Mouse (Mus musculus): Measurements from ENCODE around the gene A730071L15Rik. TPM values are rescaled to one million over a fixed set of nuclear protein-coding genes. Genes with fewer than 3 reads are reported as not detected.
A peak's percentile ranks its signal among the peaks of the same experiment; 100 is the strongest.

The A730071L15Rik gene
- polyA plus RNA-seq (2012; rRNA removed), result 0.15 and 0.16 TPM in 2 replicates

DNA sequence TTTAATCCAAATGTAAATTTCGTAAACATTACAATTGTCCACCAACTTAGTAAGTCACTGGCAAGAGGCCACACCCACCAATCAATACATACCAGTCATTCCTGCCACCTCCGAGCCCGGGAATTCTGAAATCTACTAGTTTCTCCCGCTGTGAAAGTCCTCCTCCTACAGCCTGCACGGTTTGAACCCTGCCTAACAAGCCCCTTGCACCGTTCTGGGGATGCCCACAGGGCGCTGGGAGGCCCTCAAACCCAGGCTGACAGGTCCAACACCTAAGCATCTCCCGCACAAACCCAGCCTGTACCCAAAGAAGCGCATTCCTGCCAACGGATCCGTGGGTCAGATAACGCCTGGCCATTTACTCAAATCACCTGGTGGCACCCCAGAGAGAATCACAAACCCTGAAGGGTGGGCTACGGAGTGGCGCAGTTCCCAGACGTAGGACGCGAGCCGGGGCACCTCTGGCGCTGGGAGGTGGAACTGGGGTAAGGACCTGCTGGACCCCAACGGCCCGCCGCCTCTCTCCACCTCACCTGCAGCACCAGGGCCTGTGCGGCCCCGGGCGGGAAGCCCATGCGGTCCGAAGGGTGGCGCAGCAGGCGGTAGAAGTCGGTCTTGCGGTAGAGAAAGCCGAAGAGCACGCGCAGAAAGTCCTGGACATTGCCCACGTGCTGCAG lies at the start of gene A730071L15Rik:
A730071L15Rik (plus strand) TSS at position 620 of the 677 bp plus-strand sequence.
- peak within 1 kb of the TSS; percentile 80 for H3K4me3 ChIP-seq (replicated peaks; ENCODE audit: insufficient read depth, low read depth, low read length)
- TF ChIP-seq CTCF (IDR thresholded peaks at IDR 0.05; ENCODE audit: borderline replicate concordance, insufficient read depth, low read depth, low read length) (no peak), POLR2A (IDR thresholded peaks at IDR 0.05; ENCODE audit: borderline replicate concordance, insufficient read depth, low read length) (no peak)
- peak within 1 kb of the TSS; percentile 91 for H3K27ac ChIP-seq (ENCODE audit: insufficient read depth, low read length)
- DNase-seq, result peak in 1 of 2 experiments; percentile 34
- H3K4me1 ChIP-seq (ENCODE audit: control insufficient read depth, insufficient read depth, low read length), result no peaks in the 10 kb centered on the region; the same call in 1 of the 2 replicates
- 1% methylated on average over 35 of the region's 35 CpGs for WGBS
- no peaks in the 10 kb centered on the region for H3K27me3 ChIP-seq (ENCODE audit: control insufficient read depth, insufficient read depth, low read length)

- H3K4me3 ChIP-seq (replicated peaks; ENCODE audit: insufficient read depth, low read depth, low read length), result no peak overlapping the region
- no peak overlapping the region for H3K27ac ChIP-seq (ENCODE audit: insufficient read depth, low read length)
- peaks cover 17% of the 10 kb centered on the region for H3K4me1 ChIP-seq (ENCODE audit: control insufficient read depth, insufficient read depth, low read length)
- no peak for TF ChIP-seq CTCF (IDR thresholded peaks at IDR 0.05; ENCODE audit: borderline replicate concordance, insufficient read depth, low read depth, low read length)
- no peak for TF ChIP-seq POLR2A (IDR thresholded peaks at IDR 0.05; ENCODE audit: borderline replicate concordance, insufficient read depth, low read length)
- DNase-seq, result no peak
- 90% methylated on average over 4 of the region's 4 CpGs for WGBS
- no peaks in the 10 kb centered on the region for H3K27me3 ChIP-seq (ENCODE audit: control insufficient read depth, insufficient read depth, low read length)
These were observed 47.0 kb upstream of the A730071L15Rik start for GRCm38 (mm10) chr11:6152864-6153263.

DNA sequence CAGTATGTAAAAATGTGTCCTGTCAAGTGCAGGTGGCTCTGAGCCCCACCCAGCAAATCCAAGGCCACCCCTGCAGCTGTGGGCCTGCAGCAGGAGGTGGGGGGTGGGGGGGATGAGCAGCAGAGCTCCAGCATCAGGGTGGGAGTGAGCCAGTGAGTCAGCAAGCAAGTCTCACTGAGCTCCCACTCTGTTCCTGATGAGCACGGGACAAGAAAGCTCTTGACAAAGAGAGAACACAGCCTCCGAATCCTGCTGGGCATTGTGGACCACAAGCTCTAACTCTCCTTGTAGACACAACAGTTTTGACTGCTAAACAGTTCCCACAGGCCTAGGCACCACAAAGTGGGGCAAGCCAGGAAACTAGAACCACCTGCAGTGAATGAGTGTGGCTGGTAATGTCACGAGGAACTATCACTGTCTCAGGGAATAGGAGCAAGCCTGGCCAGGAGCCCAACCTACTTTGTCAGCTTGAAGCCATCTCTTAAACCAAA lies 45.6 kb upstream of the A730071L15Rik start:
- Histone ChIP-seq H3K4me1 (ENCODE audit: control insufficient read depth, insufficient read depth, low read length) (peaks cover 17% of the 10 kb centered on the region), H3K27me3 (ENCODE audit: control insufficient read depth, insufficient read depth, low read length) (no peaks in the 10 kb centered on the region), H3K4me3 (replicated peaks; ENCODE audit: insufficient read depth, low read depth, low read length) (no peak overlapping the region), H3K27ac (ENCODE audit: insufficient read depth, low read length) (no peak overlapping the region)
- DNase-seq, result peak; percentile 43 to 53
- TF ChIP-seq POLR2A (IDR thresholded peaks at IDR 0.05; ENCODE audit: borderline replicate concordance, insufficient read depth, low read length) (no peak), CTCF (IDR thresholded peaks at IDR 0.05; ENCODE audit: borderline replicate concordance, insufficient read depth, low read depth, low read length) (no peak)
- 35% methylated on average over 3 of the region's 3 CpGs for WGBS

DNA sequence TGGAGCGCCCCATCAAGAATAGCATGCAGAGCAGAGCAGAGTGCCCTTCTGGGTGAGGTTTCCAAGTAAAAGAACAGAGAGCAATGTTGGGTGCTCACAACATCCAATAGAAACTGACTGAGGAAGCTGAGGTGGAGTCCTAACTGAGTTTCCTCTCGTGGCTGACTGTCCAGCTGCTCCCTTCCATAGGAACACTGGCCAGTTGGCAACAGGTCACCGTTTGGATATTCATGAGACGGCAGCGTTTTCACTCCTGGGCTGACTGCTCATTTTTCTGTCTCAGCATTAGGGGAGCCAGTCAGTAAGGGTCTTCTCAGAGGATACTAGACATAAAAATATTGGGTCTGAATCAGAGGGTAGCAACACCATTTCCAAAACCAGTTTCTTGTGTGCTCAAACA lies 43.2 kb upstream of the A730071L15Rik start:
- no peaks in the 10 kb centered on the region for H3K27me3 ChIP-seq (ENCODE audit: control insufficient read depth, insufficient read depth, low read length)
- peak in 1 of 2 experiments; percentile 48 for DNase-seq
- H3K4me3 ChIP-seq (replicated peaks; ENCODE audit: insufficient read depth, low read depth, low read length), result no peak overlapping the region
- no peak for TF ChIP-seq POLR2A (IDR thresholded peaks at IDR 0.05; ENCODE audit: borderline replicate concordance, insufficient read depth, low read length)
- TF ChIP-seq CTCF (IDR thresholded peaks at IDR 0.05; ENCODE audit: borderline replicate concordance, insufficient read depth, low read depth, low read length), result no peak
- 31% methylated on average over 5 of the region's 5 CpGs for WGBS
- H3K27ac ChIP-seq (ENCODE audit: insufficient read depth, low read length), result peak overlapping the region; percentile 23; the same call in 1 of the 2 replicates
- peaks cover 29% of the 10 kb centered on the region for H3K4me1 ChIP-seq (ENCODE audit: control insufficient read depth, insufficient read depth, low read length)

GRCm38 (mm10) chr11:6157119-6157518 lies 42.7 kb upstream of the A730071L15Rik start:
- Histone ChIP-seq H3K27me3 (ENCODE audit: control insufficient read depth, insufficient read depth, low read length) (no peaks in the 10 kb centered on the region), H3K4me3 (replicated peaks; ENCODE audit: insufficient read depth, low read depth, low read length) (no peak overlapping the region), H3K4me1 (ENCODE audit: control insufficient read depth, insufficient read depth, low read length) (peaks cover 31% of the 10 kb centered on the region), H3K27ac (ENCODE audit: insufficient read depth, low read length) (no peak overlapping the region)
- DNase-seq, result peak; percentile 83 to 93
- TF ChIP-seq CTCF (IDR thresholded peaks at IDR 0.05; ENCODE audit: borderline replicate concordance, insufficient read depth, low read depth, low read length), result no peak
- TF ChIP-seq POLR2A (IDR thresholded peaks at IDR 0.05; ENCODE audit: borderline replicate concordance, insufficient read depth, low read length), result no peak
- WGBS, result 6% methylated on average over 5 of the region's 5 CpGs

GRCm38 (mm10) chr11:6158515-6158914 lies 41.3 kb upstream of the A730071L15Rik start:
- Histone ChIP-seq H3K27me3 (ENCODE audit: control insufficient read depth, insufficient read depth, low read length) (no peaks in the 10 kb centered on the region), H3K4me3 (replicated peaks; ENCODE audit: insufficient read depth, low read depth, low read length) (no peak overlapping the region), H3K4me1 (ENCODE audit: control insufficient read depth, insufficient read depth, low read length) (peaks cover 30% of the 10 kb centered on the region), H3K27ac (ENCODE audit: insufficient read depth, low read length) (no peak overlapping the region)
- TF ChIP-seq POLR2A (IDR thresholded peaks at IDR 0.05; ENCODE audit: borderline replicate concordance, insufficient read depth, low read length) (no peak), CTCF (IDR thresholded peaks at IDR 0.05; ENCODE audit: borderline replicate concordance, insufficient read depth, low read depth, low read length) (no peak)
- 76% methylated on average over 1 of the region's 1 CpGs for WGBS
- no peak for DNase-seq

- no peak for TF ChIP-seq POLR2A (IDR thresholded peaks at IDR 0.05; ENCODE audit: borderline replicate concordance, insufficient read depth, low read length)
- TF ChIP-seq CTCF (IDR thresholded peaks at IDR 0.05; ENCODE audit: borderline replicate concordance, insufficient read depth, low read depth, low read length), result no peak
- DNase-seq, result no peak
- WGBS, result 85% methylated on average over 4 of the region's 4 CpGs
- H3K27me3 ChIP-seq (ENCODE audit: control insufficient read depth, insufficient read depth, low read length), result no peaks in the 10 kb centered on the region
- H3K27ac ChIP-seq (ENCODE audit: insufficient read depth, low read length), result no peak overlapping the region
- peaks cover 25% of the 10 kb centered on the region for H3K4me1 ChIP-seq (ENCODE audit: control insufficient read depth, insufficient read depth, low read length)
- no peak overlapping the region for H3K4me3 ChIP-seq (replicated peaks; ENCODE audit: insufficient read depth, low read depth, low read length)
These were observed 40.0 kb upstream of the A730071L15Rik start for GRCm38 (mm10) chr11:6159704-6160275.
